Mouse (Mus musculus): Measurements from ENCODE around the gene Mkln1. TPM values are rescaled to one million over a fixed set of nuclear protein-coding genes. Genes with fewer than 3 reads are reported as not detected.
"Not testable (repeated sequence)": the region's sequence is repeated elsewhere in the genome, so short reads cannot be mapped to it uniquely, and the experiment has no call there.

The Mkln1 gene
- polyA plus RNA-seq, 1 experiment from 2014 or later: 124 TPM

DNA sequence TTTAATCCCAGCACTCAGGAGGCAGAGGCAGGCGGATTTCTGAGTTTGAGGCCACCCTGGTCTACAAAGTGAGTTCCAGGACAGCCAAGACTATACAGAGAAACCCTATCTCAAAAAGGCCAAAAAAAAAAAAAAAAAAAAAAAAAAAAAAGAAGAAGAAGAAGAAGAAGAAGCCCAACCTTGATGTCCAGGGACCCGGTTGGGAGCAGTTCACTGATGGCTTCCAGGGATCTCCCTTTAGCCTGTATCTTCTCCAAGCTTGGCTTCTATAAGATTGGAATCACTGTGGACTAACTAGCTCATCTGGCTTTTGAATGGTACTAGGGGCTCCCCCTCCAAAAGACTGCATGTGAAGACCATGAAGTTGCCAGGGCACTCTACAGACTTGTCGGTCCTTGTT is 163.4 kb downstream of the Mkln1 start:
- Histone ChIP-seq H3K4me2 (peak overlapping the region; percentile 96), H3K4me1 (peaks cover 47% of the 10 kb centered on the region), H3K4me3 (replicated peaks) (peak overlapping the region; percentile 83)
- not testable (repeated sequence) for H3K9ac ChIP-seq (replicated peaks); H3K27ac ChIP-seq (replicated peaks); H3K9me3 ChIP-seq (replicated peaks); ATAC-seq (ENCODE audit: low FRiP score); H3K36me3 ChIP-seq; H3K27me3 ChIP-seq (replicated peaks)
- WGBS: 67% methylated on average over 3 of the region's 3 CpGs

DNA sequence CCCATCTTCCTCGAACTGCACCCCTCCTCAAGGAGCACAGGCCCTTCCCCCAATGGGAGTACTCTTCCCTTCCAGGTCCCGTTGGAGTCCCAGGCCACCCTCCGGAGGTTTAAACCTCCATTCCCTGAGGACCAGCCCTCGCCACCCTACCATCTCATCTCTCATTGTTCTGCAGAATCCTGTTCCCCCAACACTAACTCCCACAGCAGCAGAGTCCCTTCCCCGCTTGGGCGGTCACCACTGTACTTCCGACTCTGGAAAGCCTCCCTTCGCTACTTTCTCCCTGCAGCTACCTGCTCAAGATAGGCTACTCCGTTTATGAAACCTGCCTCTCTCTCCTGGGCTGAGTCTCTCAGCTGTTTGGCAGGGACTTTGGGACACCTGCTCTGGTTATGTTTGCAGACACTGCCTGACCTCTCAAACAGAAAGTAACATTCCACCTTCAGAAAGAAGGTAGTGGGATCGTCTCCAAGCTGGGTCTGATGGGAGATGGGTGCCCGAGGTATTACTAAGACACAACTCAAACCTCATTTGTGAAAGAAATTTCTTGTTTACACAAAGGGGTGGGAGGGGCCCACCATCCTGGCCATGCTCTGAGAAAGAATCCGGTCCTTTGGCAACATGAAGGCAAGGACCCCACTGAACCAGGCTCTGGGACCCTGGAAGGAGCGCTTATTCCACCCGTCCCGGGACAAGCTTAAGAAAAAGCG is 164.0 kb downstream of the Mkln1 start:
- H3K27me3 ChIP-seq (replicated peaks): no peaks in the 10 kb centered on the region
- H3K27ac ChIP-seq (replicated peaks): no peak overlapping the region
- H3K4me2 ChIP-seq: peak overlapping the region; percentile 96
- H3K9ac ChIP-seq (replicated peaks): peak overlapping the region; percentile 85
- H3K4me3 ChIP-seq (replicated peaks): peak overlapping the region; percentile 83
- WGBS: 8% methylated on average over 16 of the region's 16 CpGs
- peaks cover 50% of the 10 kb centered on the region for H3K4me1 ChIP-seq
- H3K9me3 ChIP-seq (replicated peaks): no peaks in the 10 kb centered on the region
- no peak for ATAC-seq (ENCODE audit: low FRiP score)
- H3K36me3 ChIP-seq: no peaks in the 10 kb centered on the region

DNA sequence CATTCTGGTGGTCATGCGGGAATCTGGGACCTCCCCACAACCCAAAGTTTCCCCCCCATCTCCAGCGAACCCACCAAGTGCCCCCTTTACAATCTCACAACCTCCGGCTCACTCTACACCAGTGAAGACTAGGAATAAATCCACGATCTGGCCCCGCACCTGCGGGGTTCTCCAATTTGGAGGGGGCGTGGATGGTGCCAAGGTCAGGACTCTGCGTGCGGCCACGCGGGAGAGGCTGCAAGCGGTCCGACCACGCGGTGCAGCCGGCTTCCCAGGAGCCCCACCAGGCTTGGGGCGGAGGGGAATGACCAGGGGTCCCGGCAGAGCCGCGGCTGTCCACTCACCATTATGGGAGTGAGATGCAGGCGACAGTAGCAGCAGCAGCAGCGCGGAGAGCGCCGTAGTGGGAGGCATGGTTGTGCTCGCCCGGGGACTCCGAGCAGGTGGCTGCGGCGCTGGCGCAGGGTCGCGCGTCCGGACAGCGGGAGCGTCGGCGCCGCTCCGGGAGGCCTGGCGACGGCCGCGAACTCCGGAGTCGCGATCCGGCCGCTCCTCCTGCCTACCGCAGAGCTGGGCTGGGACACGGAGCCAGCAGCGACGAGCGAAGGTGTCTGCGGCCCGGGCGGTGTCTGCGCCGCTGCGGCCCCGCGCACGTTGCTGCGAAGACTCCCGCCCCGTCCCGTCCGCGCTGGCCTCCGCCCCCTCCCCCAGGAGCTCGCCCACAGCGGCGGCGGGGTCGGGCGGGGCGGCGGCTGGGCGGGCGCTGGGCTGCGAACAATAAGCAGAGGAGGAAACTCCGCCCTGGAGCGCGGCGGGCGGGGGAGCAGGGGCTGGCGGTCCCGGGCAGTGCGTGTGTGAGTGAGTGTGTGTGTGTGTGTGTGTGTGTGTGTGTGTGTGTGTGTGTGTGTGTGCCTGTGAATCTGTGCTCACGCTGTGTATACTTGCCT is 165.0 kb downstream of the Mkln1 start, which contains the start of gene Podxl:
TSS of gene Podxl (minus strand) at position 747 of the 947 bp plus-strand sequence.
- WGBS: under 1% methylated on average over 67 of the region's 91 CpGs
- peaks cover 50% of the 10 kb centered on the region for H3K4me1 ChIP-seq
- no peaks in the 10 kb centered on the region for H3K27me3 ChIP-seq (replicated peaks)

DNA sequence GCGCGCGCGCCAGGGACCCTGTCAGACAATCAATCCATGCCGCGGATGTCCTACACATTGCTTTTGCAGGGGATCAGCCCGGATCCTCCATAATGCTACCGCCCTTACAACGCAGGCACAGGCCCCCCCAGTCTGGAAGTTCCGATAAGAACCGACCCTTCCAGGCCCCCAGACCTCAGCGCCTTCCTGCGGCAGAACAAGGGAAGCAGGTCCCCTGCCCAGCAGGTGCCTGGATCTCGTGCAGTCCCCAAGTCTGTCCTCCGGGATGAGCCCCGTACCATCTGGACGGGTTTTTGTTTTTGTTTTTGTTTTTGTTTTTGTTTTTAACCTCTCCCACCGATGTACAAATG is 165.6 kb downstream of the Mkln1 start:
- peak; percentile 38 for ATAC-seq (ENCODE audit: low FRiP score)
- H3K4me3 ChIP-seq (replicated peaks): peak overlapping the region; percentile 83
- no peaks in the 10 kb centered on the region for H3K27me3 ChIP-seq (replicated peaks)
- H3K36me3 ChIP-seq: no peaks in the 10 kb centered on the region
- H3K9me3 ChIP-seq (replicated peaks): no peaks in the 10 kb centered on the region
- H3K4me2 ChIP-seq: peak overlapping the region; percentile 96
- H3K27ac ChIP-seq (replicated peaks): peak overlapping the region; percentile 46; the same call in 1 of the 2 replicates
- H3K9ac ChIP-seq (replicated peaks): peak overlapping the region; percentile 85
- 1% methylated on average over 18 of the region's 18 CpGs for WGBS
- H3K4me1 ChIP-seq: peaks cover 50% of the 10 kb centered on the region

More for the DNA sequence above, 165.0 kb downstream of the Mkln1 start, which contains the start of gene Podxl:
- Histone ChIP-seq H3K4me3 (replicated peaks) (peak within 1 kb of the TSS; percentile 83), H3K36me3 (no peaks in the 10 kb centered on the region), H3K9me3 (replicated peaks) (no peaks in the 10 kb centered on the region), H3K27ac (replicated peaks) (peak within 1 kb of the TSS; percentile 69), H3K9ac (replicated peaks) (peak within 1 kb of the TSS; percentile 85), H3K4me2 (peak within 1 kb of the TSS; percentile 96)
- peak; percentile 83 for ATAC-seq (ENCODE audit: low FRiP score)

DNA sequence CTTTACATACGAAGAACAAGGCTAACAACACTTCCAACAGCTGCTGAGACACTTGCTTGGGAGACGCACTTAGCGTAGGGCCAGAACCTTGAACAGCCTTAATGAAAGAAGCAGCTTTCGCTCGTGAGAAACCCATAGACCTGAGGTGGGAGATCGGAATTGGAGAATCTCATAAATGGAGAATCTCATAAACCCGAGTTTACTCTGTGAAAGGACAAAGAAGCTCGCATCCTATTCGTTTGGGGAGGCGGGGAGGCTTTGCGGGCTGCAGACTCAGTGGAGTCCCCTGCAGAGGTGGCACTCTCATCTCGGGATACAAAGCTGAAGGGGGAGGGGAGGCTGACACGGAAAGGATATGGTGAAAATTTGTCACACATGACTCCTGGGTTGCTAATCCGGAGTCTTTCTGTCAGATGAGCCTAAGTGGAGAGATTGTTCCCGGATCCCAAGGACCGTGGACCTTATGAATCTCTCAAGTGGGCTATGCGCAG is 166.4 kb downstream of the Mkln1 start:
- H3K4me1 ChIP-seq: peaks cover 48% of the 10 kb centered on the region
- no peaks in the 10 kb centered on the region for H3K36me3 ChIP-seq
- peak overlapping the region; percentile 83 for H3K4me3 ChIP-seq (replicated peaks)
- H3K9ac ChIP-seq (replicated peaks): 0 out of 2 replicates have a peak overlapping the region, but pooled peaks have one; percentile 0
- WGBS: 3% methylated on average over 17 of the region's 17 CpGs
- ATAC-seq (ENCODE audit: low FRiP score): no peak
- no peaks in the 10 kb centered on the region for H3K9me3 ChIP-seq (replicated peaks)
- H3K27me3 ChIP-seq (replicated peaks): no peaks in the 10 kb centered on the region
- H3K4me2 ChIP-seq: peak overlapping the region; percentile 96
- peak overlapping the region; percentile 9; the same call in 1 of the 2 replicates for H3K27ac ChIP-seq (replicated peaks)

Other genes starting within 250 kb of the Mkln1 start
- gene Podxl, start 165.2 kb downstream of the Mkln1 start, polyA plus RNA-seq (2015; fragmentation: Nextera tagmentation; extraction: Ambion mirVana): 9.2 and 13.1 TPM in 2 replicates

Measured in neural tube, embryonic 15.5 days (tissue).